Mouse (Mus musculus): ENCODE data around the gene Gpr162. TPM values are rescaled to one million over a fixed set of nuclear protein-coding genes. Genes with fewer than 3 reads are reported as not detected.

Gene Gpr162
- polyA plus RNA-seq, 1 experiment, result 2.4 TPM

DNA sequence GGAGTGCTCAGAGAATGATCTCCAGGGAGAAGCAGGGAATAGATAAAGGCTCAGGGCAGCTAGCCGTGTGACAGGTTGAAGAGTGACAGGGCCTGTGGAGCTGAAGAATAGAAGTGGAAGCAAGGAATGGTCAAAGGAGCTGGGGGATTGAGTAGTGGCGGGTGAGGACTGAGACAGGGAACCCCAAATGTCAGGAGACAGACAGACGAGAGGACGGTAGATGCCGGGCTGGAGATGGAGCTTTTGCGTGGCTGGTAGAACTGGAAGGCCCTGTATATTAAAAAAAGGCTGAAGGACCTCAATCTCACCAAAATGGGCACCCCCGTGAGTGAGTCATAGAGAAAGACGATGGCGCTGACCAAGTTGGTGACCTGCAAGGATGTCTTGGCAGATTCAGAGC is 3.3 kb downstream of the Gpr162 start:
- Histone ChIP-seq H3K9ac (ENCODE audit: low read depth, poor library complexity, severe bottlenecking) (no peak overlapping the region), H3K27me3 (ENCODE audit: control insufficient read depth, insufficient read depth, low read length, poor library complexity, severe bottlenecking) (no peaks in the 10 kb centered on the region), H3K36me3 (ENCODE audit: control insufficient read depth, insufficient read depth, low read length, poor library complexity, severe bottlenecking) (no peaks in the 10 kb centered on the region), H3K9me3 (replicated peaks; ENCODE audit: control insufficient read depth, insufficient read depth, low read length, poor library complexity, severe bottlenecking) (no peaks in the 10 kb centered on the region), H3K4me3 (ENCODE audit: low read depth, low read length) (no peak overlapping the region), H3K4me1 (ENCODE audit: control insufficient read depth, insufficient read depth, low read length) (peaks cover 19% of the 10 kb centered on the region), H3K27ac (ENCODE audit: insufficient read depth, low read length) (no peak overlapping the region)
- TF ChIP-seq EP300 (IDR thresholded peaks at IDR 0.05; ENCODE audit: insufficient read depth, low read depth, low read length) (no peak), CTCF (IDR thresholded peaks at IDR 0.05; ENCODE audit: low read depth, low read length) (no peak), POLR2A (IDR thresholded peaks at IDR 0.05; ENCODE audit: insufficient read depth, low read length) (no peak)

DNA sequence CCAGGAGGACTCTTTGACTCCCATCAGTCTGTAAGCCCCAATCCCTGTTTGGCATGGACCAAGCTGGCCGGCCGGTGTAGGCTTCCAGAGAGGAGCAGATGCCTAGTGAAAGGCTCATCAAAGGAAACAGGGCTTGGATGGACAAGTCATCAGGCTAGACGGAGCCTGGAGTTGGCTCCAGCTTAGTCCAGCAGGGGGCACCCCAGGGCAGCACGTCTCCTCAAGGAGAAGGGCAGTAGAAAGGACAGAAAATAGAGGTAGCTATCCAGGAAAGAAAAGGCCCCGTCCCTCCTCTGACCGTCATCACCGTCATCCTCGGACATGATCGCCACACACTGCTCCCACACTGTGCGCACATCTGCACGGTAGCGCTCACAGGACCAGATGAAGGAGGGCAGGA is 4.1 kb downstream of the Gpr162 start:
- H3K36me3 ChIP-seq (ENCODE audit: control insufficient read depth, insufficient read depth, low read length, poor library complexity, severe bottlenecking), result no peaks in the 10 kb centered on the region
- H3K9ac ChIP-seq (ENCODE audit: low read depth, poor library complexity, severe bottlenecking), result no peak overlapping the region
- TF ChIP-seq POLR2A (IDR thresholded peaks at IDR 0.05; ENCODE audit: insufficient read depth, low read length) (no peak), CTCF (IDR thresholded peaks at IDR 0.05; ENCODE audit: low read depth, low read length) (peak; percentile 93)
- no peaks in the 10 kb centered on the region for H3K9me3 ChIP-seq (replicated peaks; ENCODE audit: control insufficient read depth, insufficient read depth, low read length, poor library complexity, severe bottlenecking)
- peak overlapping the region; percentile 28 for H3K4me3 ChIP-seq (ENCODE audit: low read depth, low read length)
- H3K4me1 ChIP-seq (ENCODE audit: control insufficient read depth, insufficient read depth, low read length), result peaks cover 19% of the 10 kb centered on the region
- H3K27me3 ChIP-seq (ENCODE audit: control insufficient read depth, insufficient read depth, low read length, poor library complexity, severe bottlenecking), result no peaks in the 10 kb centered on the region
- H3K27ac ChIP-seq (ENCODE audit: insufficient read depth, low read length), result no peak overlapping the region

DNA sequence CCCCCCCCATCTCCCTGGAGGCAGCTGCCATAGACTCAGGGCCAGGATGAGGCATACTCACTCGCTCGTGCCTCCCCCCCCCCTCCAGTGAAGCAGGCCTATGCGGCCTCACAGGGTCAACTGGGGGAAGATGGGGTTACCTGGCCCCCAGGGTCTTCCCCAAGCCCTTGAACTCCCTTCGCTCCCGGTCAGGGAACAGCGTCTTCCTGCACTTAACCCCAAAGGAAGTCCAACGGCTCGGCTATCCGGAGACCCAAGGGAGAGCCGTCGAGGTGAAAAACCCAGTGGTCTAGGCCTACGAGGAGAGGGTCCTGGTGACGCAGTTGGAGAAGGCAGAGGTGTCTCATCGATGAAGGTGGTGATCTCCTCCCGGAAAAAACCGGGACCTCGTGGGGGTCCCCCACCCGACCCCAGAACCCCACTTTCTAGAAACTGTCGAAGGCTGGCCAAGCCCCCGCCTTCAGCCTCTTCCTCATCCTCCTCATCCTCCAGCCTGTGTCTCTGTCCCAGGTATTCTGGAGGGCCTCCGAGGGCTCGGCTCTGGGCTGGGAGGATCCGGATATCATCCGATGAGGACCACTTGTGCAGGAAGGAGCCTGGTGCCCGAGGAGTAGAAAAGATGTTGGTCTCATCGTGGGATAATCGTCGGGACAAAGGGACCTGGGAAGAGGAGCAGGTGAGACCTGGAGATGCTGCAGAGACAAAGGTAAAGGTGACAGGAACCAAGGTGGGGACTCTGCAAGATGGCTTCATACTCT is 5.0 kb downstream of the Gpr162 start:
- Histone ChIP-seq H3K27me3 (ENCODE audit: control insufficient read depth, insufficient read depth, low read length, poor library complexity, severe bottlenecking) (no peaks in the 10 kb centered on the region), H3K36me3 (ENCODE audit: control insufficient read depth, insufficient read depth, low read length, poor library complexity, severe bottlenecking) (no peaks in the 10 kb centered on the region), H3K9ac (ENCODE audit: low read depth, poor library complexity, severe bottlenecking) (no peak overlapping the region), H3K27ac (ENCODE audit: insufficient read depth, low read length) (no peak overlapping the region), H3K4me3 (ENCODE audit: low read depth, low read length) (no peak overlapping the region), H3K4me1 (ENCODE audit: control insufficient read depth, insufficient read depth, low read length) (peaks cover 19% of the 10 kb centered on the region), H3K9me3 (replicated peaks; ENCODE audit: control insufficient read depth, insufficient read depth, low read length, poor library complexity, severe bottlenecking) (no peaks in the 10 kb centered on the region)
- TF ChIP-seq POLR2A (IDR thresholded peaks at IDR 0.05; ENCODE audit: insufficient read depth, low read length), result no peak
- TF ChIP-seq CTCF (IDR thresholded peaks at IDR 0.05; ENCODE audit: low read depth, low read length), result no peak
- no peak for TF ChIP-seq EP300 (IDR thresholded peaks at IDR 0.05; ENCODE audit: insufficient read depth, low read depth, low read length)

DNA sequence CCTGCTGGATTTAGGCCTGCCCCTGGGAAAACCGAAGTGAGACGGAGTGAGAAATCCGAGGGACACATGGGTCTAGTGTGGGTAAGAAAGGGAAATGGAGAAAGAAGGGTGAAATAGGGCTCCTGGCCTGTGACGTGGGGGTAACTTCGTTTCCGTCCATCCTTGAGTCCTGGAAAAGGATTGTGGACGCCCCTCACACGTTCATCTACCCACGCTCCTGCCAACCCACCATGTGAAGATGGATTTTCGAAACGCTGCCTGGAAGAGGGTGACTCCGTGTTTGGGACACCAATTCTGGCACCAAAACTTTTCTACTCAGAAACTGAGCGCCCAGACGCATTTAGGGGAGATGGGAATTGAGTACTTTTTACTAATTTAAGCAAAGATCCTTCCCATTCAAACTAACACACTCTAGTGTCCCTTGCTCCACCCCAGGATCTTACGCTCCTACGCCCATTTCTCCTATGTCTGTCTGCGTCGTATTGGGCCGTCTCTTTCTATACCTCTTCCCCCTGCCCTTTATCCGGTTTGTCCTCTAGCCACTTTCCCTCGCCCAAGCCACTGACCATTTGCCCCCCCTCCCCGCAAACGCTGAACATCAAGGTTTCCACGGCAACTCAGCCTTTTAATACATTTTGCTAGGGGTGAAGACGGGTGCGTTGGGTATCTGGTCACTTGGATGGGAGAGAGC is 5.8 kb downstream of the Gpr162 start:
- peak overlapping the region; percentile 64 for H3K4me3 ChIP-seq (ENCODE audit: low read depth, low read length)
- H3K36me3 ChIP-seq (ENCODE audit: control insufficient read depth, insufficient read depth, low read length, poor library complexity, severe bottlenecking), result no peaks in the 10 kb centered on the region
- H3K9ac ChIP-seq (ENCODE audit: low read depth, poor library complexity, severe bottlenecking), result peak overlapping the region; percentile 95
- no peak for TF ChIP-seq EP300 (IDR thresholded peaks at IDR 0.05; ENCODE audit: insufficient read depth, low read depth, low read length)
- no peak for TF ChIP-seq CTCF (IDR thresholded peaks at IDR 0.05; ENCODE audit: low read depth, low read length)
- no peak for TF ChIP-seq POLR2A (IDR thresholded peaks at IDR 0.05; ENCODE audit: insufficient read depth, low read length)
- H3K27ac ChIP-seq (ENCODE audit: insufficient read depth, low read length), result no peak overlapping the region
- H3K9me3 ChIP-seq (replicated peaks; ENCODE audit: control insufficient read depth, insufficient read depth, low read length, poor library complexity, severe bottlenecking), result no peaks in the 10 kb centered on the region
- no peaks in the 10 kb centered on the region for H3K27me3 ChIP-seq (ENCODE audit: control insufficient read depth, insufficient read depth, low read length, poor library complexity, severe bottlenecking)
- peaks cover 19% of the 10 kb centered on the region for H3K4me1 ChIP-seq (ENCODE audit: control insufficient read depth, insufficient read depth, low read length)

DNA sequence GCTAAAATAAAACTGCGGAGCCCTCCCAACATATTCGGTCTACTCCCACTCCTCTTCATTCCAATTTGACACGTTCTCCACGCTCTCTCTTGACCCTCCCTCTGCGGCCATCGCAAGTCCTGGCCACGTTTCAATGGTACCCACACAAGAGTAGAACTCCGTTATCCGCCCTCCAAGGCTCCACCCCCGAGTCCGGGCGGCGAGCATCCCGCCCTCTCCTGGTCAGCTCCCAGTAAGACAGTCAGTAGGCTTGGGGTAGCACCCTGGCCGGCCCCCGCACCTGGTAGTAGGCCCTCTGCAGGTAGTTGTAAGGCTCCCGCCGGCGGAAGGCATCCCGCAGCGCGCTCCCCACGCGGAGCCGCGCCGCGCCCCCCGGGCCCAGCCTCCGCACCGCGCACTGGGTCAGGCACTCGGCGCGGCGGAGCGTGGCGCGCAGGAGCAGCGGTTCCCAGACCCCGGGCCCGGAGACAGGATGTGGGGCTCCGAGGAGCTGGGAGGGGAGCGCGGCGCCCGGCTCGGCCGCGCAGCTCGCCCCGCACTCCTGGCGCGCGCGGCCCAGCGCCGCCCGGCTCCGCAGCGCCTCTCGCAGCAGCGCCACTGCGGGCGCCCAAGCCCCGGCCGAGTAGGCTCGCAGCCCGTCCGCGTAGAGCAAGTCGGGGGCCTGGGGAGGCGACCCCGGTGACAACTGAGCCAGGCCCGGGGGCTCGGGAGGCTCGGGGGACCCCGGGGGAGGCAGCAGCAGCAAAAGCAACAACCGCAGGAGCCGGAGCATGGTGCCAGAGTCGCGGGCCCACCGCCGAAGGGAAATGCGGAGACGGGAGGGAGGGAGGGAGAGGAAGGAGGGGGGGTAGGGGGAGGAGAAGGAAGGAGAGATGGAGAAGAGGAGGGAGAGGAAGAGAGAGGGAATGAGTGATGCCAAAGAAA is 6.6 kb downstream of the Gpr162 start, which contains the start of gene P3h3:
TSS of gene P3h3 (minus strand) at position 837 of the 924 bp plus-strand sequence.
- Histone ChIP-seq H3K27ac (ENCODE audit: insufficient read depth, low read length) (no peak within 1 kb of the TSS), H3K4me1 (ENCODE audit: control insufficient read depth, insufficient read depth, low read length) (peaks cover 19% of the 10 kb centered on the region), H3K9me3 (replicated peaks; ENCODE audit: control insufficient read depth, insufficient read depth, low read length, poor library complexity, severe bottlenecking) (no peaks in the 10 kb centered on the region), H3K9ac (ENCODE audit: low read depth, poor library complexity, severe bottlenecking) (peak within 1 kb of the TSS; percentile 95), H3K36me3 (ENCODE audit: control insufficient read depth, insufficient read depth, low read length, poor library complexity, severe bottlenecking) (no peaks in the 10 kb centered on the region), H3K27me3 (ENCODE audit: control insufficient read depth, insufficient read depth, low read length, poor library complexity, severe bottlenecking) (no peaks in the 10 kb centered on the region), H3K4me3 (ENCODE audit: low read depth, low read length) (peak within 1 kb of the TSS; percentile 64)
- TF ChIP-seq CTCF (IDR thresholded peaks at IDR 0.05; ENCODE audit: low read depth, low read length) (peak; percentile 80), POLR2A (IDR thresholded peaks at IDR 0.05; ENCODE audit: insufficient read depth, low read length) (no peak), EP300 (IDR thresholded peaks at IDR 0.05; ENCODE audit: insufficient read depth, low read depth, low read length) (peak; percentile 59; the same call in 1 of the 2 replicates)

All from ES-Bruce4 (cell line).